Mouse (Mus musculus) neural tube, embryonic 12.5 days (tissue): Measurements from ENCODE around the gene Lmnb2. TPM values are rescaled to one million over a fixed set of nuclear protein-coding genes. Genes with fewer than 3 reads are reported as not detected.
A peak's percentile ranks its signal among the peaks of the same experiment; 100 is the strongest.

Experiments
- ATAC-seq: fragments of 200-750 bp; cut with Nextera tagmentation; 2 replicates; pipeline ENCODE4 v1.8.0; 2017; ENCODE audit warnings: low read depth, mild to moderate bottlenecking, moderate TSS enrichment, moderate library complexity; ENCODE audit not compliant: low FRiP score
- H3K27ac ChIP-seq: fragments of 300-500 bp; sonication (generic); 2 replicates; pipeline ENCODE4 v1.5.1; 2016
- H3K27me3 ChIP-seq: fragments of 300-500 bp; sonication (generic); replicated peaks from 2 replicates; pipeline ENCODE4 v1.6.1; 2016; ENCODE audit warnings: mild to moderate bottlenecking
- H3K36me3 ChIP-seq: fragments of 300-500 bp; sonication (generic); 2 replicates; pipeline ENCODE4 v1.6.1; 2016; ENCODE audit warnings: mild to moderate bottlenecking
- H3K4me1 ChIP-seq: fragments of 300-500 bp; sonication (generic); 2 replicates; pipeline ENCODE4 v1.6.1; 2016
- H3K4me2 ChIP-seq: fragments of 300-500 bp; sonication (generic); replicated peaks from 2 replicates; pipeline ENCODE4 v1.6.1; 2016; ENCODE audit warnings: mild to moderate bottlenecking
- H3K4me3 ChIP-seq: fragments of 300-500 bp; sonication (generic); 2 replicates; pipeline ENCODE4 v1.5.1; 2016
- H3K9ac ChIP-seq: fragments of 300-500 bp; sonication (generic); 2 replicates; pipeline ENCODE4 v1.6.1; 2016; ENCODE audit warnings: mild to moderate bottlenecking
- H3K9me3 ChIP-seq: fragments of 300-500 bp; sonication (generic); 2 replicates; pipeline ENCODE4 v1.6.1; 2016; ENCODE audit warnings: mild to moderate bottlenecking
- WGBS: fragments of 180-500 bp; shearing (Covaris S2); methylation state at CpG from one replicate; pipeline ENCODE4 v1.1.7; 2016; 5-methylcytosine and 5-hydroxymethylcytosine counted together
- polyA plus RNA-seq: library from polyadenylated mRNA; unstranded; fragments of >200 nt; fragmentation: Nextera tagmentation; extraction: Ambion mirVana; gene quantifications from 2 replicates; pipeline ENCODE4 v1.2.1, GENCODE M21; 2016

Gene Lmnb2
- polyA plus RNA-seq, 1 experiment from 2014 or later, result 57.1 TPM

DNA sequence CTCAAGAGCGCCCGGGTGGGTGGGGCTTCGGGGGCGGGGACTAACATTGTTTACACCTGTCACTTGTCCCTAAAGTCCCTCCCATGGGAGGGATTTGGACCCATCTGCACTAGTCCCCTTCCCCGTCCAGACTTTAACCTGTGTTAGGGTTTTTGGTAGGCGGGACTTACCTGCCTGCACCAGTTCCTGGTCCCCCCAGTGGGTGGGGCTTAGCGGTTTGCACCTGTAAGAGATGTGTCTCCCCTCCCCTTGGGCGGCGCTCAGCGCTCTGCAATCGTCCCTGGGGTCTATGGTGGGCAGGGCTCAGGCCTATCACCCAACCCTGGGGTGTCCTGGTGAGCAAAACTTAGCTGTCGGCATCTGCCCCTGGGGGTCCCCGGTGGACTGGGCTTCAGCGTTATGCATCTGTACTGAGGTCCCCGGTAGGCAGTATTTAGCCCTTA, 688 bp downstream of the Lmnb2 start:
- H3K4me2 ChIP-seq, result peak overlapping the region; percentile 99
- H3K4me1 ChIP-seq, result peaks cover 24% of the 10 kb centered on the region
- peaks cover 26% of the 10 kb centered on the region for H3K36me3 ChIP-seq
- peak overlapping the region; percentile 37; the same call in 1 of the 2 replicates for H3K27ac ChIP-seq
- H3K9ac ChIP-seq, result peak overlapping the region; percentile 76
- peak overlapping the region; percentile 87 for H3K4me3 ChIP-seq
- H3K9me3 ChIP-seq, result no peaks in the 10 kb centered on the region
- ATAC-seq, result peak; percentile 23
- H3K27me3 ChIP-seq, result no peaks in the 10 kb centered on the region
- 2% methylated on average over 15 of the region's 15 CpGs for WGBS

DNA sequence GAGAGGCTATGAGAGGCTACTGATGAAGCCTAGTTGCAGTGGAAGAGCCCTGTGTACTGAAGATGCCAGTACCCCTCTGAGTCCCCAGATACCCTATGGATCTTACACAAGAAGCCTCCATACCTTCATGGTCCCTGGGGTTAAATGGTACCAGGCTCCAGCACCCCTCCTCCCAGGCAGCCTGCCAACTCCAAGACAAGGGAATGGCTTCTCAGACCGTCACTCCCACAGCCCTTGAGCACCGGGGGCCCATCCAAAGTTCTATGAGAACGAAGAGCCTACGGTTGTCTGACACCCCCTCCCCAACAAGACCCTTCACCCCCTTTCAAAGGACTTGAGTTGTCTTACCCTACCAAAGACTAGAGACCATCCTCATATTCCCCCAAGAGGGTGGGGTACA, 2.3 kb downstream of the Lmnb2 start:
- Histone ChIP-seq H3K4me1 (peaks cover 16% of the 10 kb centered on the region), H3K27me3 (no peaks in the 10 kb centered on the region), H3K4me3 (no peak overlapping the region), H3K27ac (no peak overlapping the region), H3K9me3 (no peaks in the 10 kb centered on the region), H3K4me2 (no peak overlapping the region), H3K36me3 (peaks cover 38% of the 10 kb centered on the region), H3K9ac (no peak overlapping the region)
- WGBS, result 85% methylated on average over 4 of the region's 4 CpGs
- no peak for ATAC-seq

DNA sequence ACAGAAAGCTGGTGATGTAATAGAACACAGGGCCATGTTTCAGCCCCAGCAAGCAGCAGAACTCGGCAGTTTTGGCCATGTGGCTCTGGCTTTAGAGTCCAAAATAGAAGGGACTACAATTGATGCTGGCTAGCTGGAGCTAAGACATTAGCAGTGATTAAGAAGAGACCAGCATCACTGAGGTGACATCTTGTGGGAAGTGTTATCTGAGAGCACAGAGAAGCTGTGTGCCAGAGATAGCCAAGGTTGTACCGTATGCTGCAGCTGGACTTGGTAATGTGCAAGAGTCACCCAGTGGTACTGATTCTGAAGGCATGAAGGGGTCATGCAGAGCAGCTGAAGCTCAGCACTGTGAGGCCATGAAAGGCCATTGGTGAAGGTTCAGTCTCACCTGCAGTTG, 2.8 kb downstream of the Lmnb2 start:
- Histone ChIP-seq H3K9me3 (no peaks in the 10 kb centered on the region), H3K4me1 (peaks cover 16% of the 10 kb centered on the region), H3K4me2 (no peak overlapping the region), H3K27ac (no peak overlapping the region), H3K4me3 (no peak overlapping the region), H3K36me3 (peaks cover 43% of the 10 kb centered on the region), H3K9ac (no peak overlapping the region), H3K27me3 (no peaks in the 10 kb centered on the region)
- WGBS, result 82% methylated on average over 2 of the region's 2 CpGs
- no peak for ATAC-seq

- no peak overlapping the region for H3K4me2 ChIP-seq
- 92% methylated on average over 5 of the region's 5 CpGs for WGBS
- H3K27ac ChIP-seq, result no peak overlapping the region
- H3K9ac ChIP-seq, result no peak overlapping the region
- no peaks in the 10 kb centered on the region for H3K9me3 ChIP-seq
- no peak for ATAC-seq
- H3K4me1 ChIP-seq, result peaks cover 16% of the 10 kb centered on the region
- H3K27me3 ChIP-seq, result no peaks in the 10 kb centered on the region
- H3K36me3 ChIP-seq, result peaks cover 53% of the 10 kb centered on the region
- H3K4me3 ChIP-seq, result no peak overlapping the region
These were observed 3.8 kb downstream of the Lmnb2 start for GRCm38 (mm10) chr10:80914253-80914656.

DNA sequence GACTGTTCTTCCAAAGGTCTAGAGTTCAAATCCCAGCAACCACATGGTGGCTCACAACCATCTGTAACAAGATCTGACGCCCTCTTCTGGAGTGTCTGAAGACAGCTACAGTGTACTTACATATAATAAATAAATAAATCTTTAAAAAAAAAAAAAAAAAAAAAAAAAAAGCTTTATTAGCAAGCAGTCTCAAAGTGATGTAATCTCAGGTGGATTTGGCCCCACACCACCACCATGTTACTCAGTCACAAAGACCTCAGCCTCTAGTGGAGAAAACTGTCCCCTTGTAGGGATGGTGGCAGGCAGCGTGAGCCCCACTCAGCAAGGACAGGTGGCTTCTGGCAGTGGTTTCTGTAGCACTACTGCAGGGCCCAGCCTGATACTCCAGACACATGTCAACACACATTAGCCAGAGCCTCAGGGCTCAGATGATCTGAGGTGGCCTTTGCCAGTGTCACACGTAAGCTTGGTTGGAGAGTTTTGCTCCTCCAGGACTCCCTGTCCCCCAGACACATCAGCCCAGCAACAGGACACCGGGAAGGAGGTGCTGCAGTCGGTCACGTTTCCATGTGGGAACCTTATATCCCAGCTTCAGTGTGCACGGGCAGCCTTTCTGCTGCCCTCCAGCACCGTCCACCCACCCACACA, 4.6 kb downstream of the Lmnb2 start:
- no peak overlapping the region for H3K9ac ChIP-seq
- WGBS, result 89% methylated on average over 7 of the region's 8 CpGs
- no peak overlapping the region for H3K4me3 ChIP-seq

DNA sequence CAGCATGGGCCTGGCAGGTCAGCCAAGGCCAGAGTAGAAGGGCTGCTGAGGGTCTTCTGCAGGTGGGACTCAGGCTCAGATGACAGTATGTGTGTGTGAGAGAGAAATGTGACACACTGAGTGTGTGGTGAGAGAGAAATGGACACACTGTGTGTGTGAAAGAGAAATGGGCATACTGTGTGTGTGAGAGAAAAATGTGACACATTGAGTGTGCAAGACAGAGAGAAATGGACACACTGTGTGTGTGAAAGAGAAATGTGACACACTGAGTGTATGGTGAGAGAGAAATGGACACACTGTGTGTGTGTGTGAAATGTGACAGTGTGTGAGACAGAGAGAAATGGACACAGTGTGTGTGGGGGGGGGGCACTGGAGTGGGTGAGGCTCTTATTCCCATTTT, 6.2 kb downstream of the Lmnb2 start:
- no peaks in the 10 kb centered on the region for H3K27me3 ChIP-seq
- no peak overlapping the region for H3K4me3 ChIP-seq
- H3K9me3 ChIP-seq, result no peaks in the 10 kb centered on the region
- ATAC-seq, result no peak
- H3K4me2 ChIP-seq, result no peak overlapping the region
- H3K27ac ChIP-seq, result no peak overlapping the region
- no peak overlapping the region for H3K9ac ChIP-seq
- peaks cover 77% of the 10 kb centered on the region for H3K36me3 ChIP-seq
- peaks cover 7% of the 10 kb centered on the region for H3K4me1 ChIP-seq

More for the DNA sequence above, 4.6 kb downstream of the Lmnb2 start:
- no peak overlapping the region for H3K4me2 ChIP-seq
- no peak overlapping the region for H3K27ac ChIP-seq
- H3K27me3 ChIP-seq, result no peaks in the 10 kb centered on the region
- no peaks in the 10 kb centered on the region for H3K9me3 ChIP-seq
- ATAC-seq, result no peak
- peaks cover 16% of the 10 kb centered on the region for H3K4me1 ChIP-seq
- H3K36me3 ChIP-seq, result peaks cover 61% of the 10 kb centered on the region

- Histone ChIP-seq H3K36me3 (peaks cover 79% of the 10 kb centered on the region), H3K9ac (no peak overlapping the region), H3K4me2 (no peak overlapping the region), H3K27ac (no peak overlapping the region), H3K4me3 (no peak overlapping the region), H3K27me3 (no peaks in the 10 kb centered on the region), H3K9me3 (no peaks in the 10 kb centered on the region), H3K4me1 (peaks cover 1% of the 10 kb centered on the region)
- 96% methylated on average over 4 of the region's 4 CpGs for WGBS
- ATAC-seq, result no peak
These were observed 6.7 kb downstream of the Lmnb2 start for GRCm38 (mm10) chr10:80911354-80911753.

DNA sequence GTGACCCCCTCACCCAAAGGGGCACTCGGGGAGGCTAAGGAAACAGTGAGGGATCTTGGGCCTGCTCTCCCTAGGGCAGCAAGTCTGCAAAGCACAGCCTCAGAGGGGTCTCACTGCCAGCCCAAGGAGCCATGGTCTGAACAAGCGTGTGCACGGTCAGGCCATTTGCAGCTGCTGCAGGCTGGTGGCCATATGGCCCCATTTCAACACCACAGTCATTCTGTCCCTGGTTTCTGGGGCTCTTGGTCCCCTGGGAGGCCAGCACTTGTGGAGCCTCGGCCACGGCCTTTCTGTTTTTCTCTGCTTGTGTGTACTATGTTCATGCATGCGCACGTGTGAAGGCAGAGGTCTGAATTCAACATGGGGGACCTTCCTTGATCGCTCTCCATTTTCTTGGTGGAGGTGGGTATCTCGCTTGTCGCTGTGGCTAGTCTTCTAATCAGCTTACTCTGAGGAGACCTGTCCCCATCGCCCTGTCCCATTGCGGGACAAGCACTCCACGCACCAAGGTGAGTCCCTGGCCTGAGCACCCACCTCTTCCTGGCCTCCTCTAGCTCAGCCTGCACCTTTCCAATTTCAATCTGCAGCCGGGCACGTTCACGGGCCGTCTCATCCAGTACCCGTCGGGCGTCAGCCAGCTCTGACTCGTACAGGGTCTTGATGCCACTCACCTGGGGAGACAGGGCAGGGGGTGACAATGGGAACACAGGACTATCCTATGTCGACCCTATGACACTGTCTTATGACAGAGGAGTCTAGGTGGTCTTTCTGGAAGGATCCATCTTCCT, 8.5 kb downstream of the Lmnb2 start:
- Histone ChIP-seq H3K4me2 (no peak overlapping the region), H3K4me1 (no peaks in the 10 kb centered on the region; the same call in 1 of the 2 replicates), H3K36me3 (peaks cover 87% of the 10 kb centered on the region), H3K4me3 (no peak overlapping the region), H3K9ac (no peak overlapping the region), H3K9me3 (no peaks in the 10 kb centered on the region), H3K27ac (no peak overlapping the region), H3K27me3 (no peaks in the 10 kb centered on the region)
- no peak for ATAC-seq
- 92% methylated on average over 22 of the region's 22 CpGs for WGBS

DNA sequence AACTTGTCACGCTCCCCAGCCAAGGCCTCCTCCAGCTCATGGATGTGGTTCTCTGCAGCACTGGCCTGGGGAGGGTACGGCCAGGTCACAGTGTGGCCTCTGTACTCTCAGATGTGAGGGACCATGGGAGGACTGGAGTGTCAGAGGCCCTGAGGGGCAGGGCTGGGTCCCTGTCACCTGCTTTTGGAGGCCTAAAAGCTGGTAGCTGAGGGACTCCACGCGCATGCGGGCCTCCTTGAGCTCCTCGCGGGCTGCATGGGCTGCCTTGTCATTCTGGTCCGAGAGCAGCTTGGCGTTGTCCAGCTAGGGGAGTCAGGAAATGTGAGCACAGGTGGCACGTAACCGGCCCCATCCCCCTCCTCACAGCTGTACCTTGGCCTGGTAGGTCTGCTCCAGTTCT, 13.3 kb downstream of the Lmnb2 start:
- no peak overlapping the region for H3K9ac ChIP-seq
- no peak overlapping the region for H3K4me3 ChIP-seq
- H3K27me3 ChIP-seq, result no peaks in the 10 kb centered on the region
- H3K4me2 ChIP-seq, result no peak overlapping the region
- WGBS, result 96% methylated on average over 11 of the region's 11 CpGs
- H3K36me3 ChIP-seq, result peaks cover 79% of the 10 kb centered on the region
- ATAC-seq, result no peak
- H3K4me1 ChIP-seq, result peaks cover 6% of the 10 kb centered on the region
- H3K27ac ChIP-seq, result no peak overlapping the region
- H3K9me3 ChIP-seq, result no peaks in the 10 kb centered on the region

GRCm38 (mm10) chr10:80904004-80904693, 13.9 kb downstream of the Lmnb2 start:
- 89% methylated on average over 28 of the region's 28 CpGs for WGBS
- Histone ChIP-seq H3K4me2 (no peak overlapping the region), H3K27me3 (no peaks in the 10 kb centered on the region), H3K9ac (no peak overlapping the region), H3K4me3 (no peak overlapping the region), H3K36me3 (peaks cover 77% of the 10 kb centered on the region), H3K27ac (no peak overlapping the region), H3K9me3 (no peaks in the 10 kb centered on the region), H3K4me1 (peaks cover 12% of the 10 kb centered on the region)
- no peak for ATAC-seq

DNA sequence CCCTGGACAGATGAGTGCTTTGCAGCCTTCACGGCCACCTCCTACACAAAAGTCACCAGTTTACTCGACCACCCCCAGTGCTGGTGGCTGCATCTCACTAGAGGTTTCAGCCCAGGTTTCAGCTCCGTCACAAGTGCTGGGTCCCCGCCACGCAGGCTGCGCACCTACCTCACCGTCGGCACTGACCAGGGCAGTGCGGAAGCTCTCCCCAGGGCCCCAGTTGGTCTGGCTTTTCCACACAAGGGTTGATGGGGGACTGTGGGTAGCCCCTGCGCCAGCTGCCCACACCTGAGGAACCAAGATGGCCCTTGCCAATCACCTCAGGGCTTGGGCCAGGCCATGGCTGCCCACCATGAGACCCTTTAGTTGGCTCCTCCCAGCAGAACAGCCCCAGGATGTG, 14.8 kb downstream of the Lmnb2 start:
- WGBS, result 87% methylated on average over 10 of the region's 10 CpGs
- Histone ChIP-seq H3K4me3 (no peak overlapping the region), H3K4me2 (no peak overlapping the region), H3K9me3 (no peaks in the 10 kb centered on the region), H3K4me1 (peaks cover 15% of the 10 kb centered on the region), H3K9ac (no peak overlapping the region), H3K27ac (no peak overlapping the region), H3K27me3 (no peaks in the 10 kb centered on the region), H3K36me3 (peaks cover 76% of the 10 kb centered on the region)
- no peak for ATAC-seq

DNA sequence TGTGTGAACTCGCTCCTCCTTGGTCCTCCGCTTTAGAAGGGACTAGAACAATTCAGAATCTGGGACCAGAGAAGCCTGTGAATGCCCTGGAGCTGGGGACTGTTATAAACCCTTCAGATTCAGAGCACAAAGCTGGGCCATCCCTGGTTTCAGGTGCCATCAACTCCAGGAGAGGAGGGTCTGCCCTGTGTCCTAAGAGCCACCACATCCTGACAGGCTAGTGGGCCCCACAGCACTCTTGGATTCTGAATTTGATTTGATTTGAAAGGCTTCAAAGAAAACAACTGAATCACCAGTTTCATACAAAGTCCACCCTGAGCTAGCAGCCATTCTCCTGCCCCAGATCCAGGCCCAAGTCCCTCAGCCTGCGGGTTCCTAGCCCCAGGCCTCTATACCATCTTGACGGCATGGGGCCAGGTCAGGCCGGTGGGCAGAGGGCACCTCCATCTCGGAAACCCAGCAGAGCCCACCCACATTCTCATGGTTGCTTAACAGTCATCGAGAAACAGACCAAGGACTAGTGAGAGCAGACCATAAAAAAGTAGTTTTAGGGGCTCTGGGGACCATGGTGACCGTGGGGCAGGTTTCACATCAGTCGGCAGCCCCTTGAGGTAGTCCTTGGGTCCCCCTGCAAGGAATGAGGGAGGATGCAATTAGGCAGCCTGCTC, 15.6 kb downstream of the Lmnb2 start:
- 92% methylated on average over 9 of the region's 9 CpGs for WGBS
- H3K9ac ChIP-seq, result no peak overlapping the region

More for the DNA sequence above, 15.6 kb downstream of the Lmnb2 start:
- Histone ChIP-seq H3K4me2 (no peak overlapping the region), H3K27me3 (peaks cover 7% of the 10 kb centered on the region; the same call in 1 of the 2 replicates), H3K27ac (no peak overlapping the region), H3K36me3 (peaks cover 68% of the 10 kb centered on the region), H3K4me1 (peaks cover 19% of the 10 kb centered on the region), H3K4me3 (no peak overlapping the region), H3K9me3 (no peaks in the 10 kb centered on the region)
- ATAC-seq, result no peak
